Mouse (Mus musculus) liver, adult 2 months (tissue): ENCODE data around the gene Qrich2. TPM values are rescaled to one million over a fixed set of nuclear protein-coding genes. Genes with fewer than 3 reads are reported as not detected.

Experiments used
- DNase-seq: peaks from one replicate; pipeline ENCODE4 v3.0.0-alpha.2; 2011; ENCODE audit warnings: low read depth, low spot score; ENCODE audit errors: extremely low read depth
- H3K27ac ChIP-seq: fragments of 200-500 bp; replicated peaks from 2 replicates; pipeline ENCODE4 v1.5.1; 2012; ENCODE audit warnings: low read depth, mild to moderate bottlenecking, control low read depth, inconsistent platforms, low read length; ENCODE audit not compliant: insufficient read depth
- H3K27me3 ChIP-seq: fragments of 200-500 bp; 2 replicates; pipeline ENCODE4 v1.6.1; 2012; ENCODE audit warnings: mild to moderate bottlenecking, moderate library complexity, low read length, inconsistent platforms; ENCODE audit not compliant: control insufficient read depth, insufficient read depth
- H3K36me3 ChIP-seq: fragments of 200-500 bp; 2 replicates; pipeline ENCODE4 v1.6.1; 2012; ENCODE audit warnings: low read length, inconsistent platforms; ENCODE audit not compliant: control insufficient read depth, insufficient read depth
- H3K4me1 ChIP-seq: fragments of 200-500 bp; 2 replicates; pipeline ENCODE4 v1.6.1; 2011; ENCODE audit warnings: low read length; ENCODE audit not compliant: control insufficient read depth, insufficient read depth
- H3K4me3 ChIP-seq: fragments of 200-500 bp; 2 replicates; pipeline ENCODE4 v1.5.1; 2011; ENCODE audit warnings: low read depth, mild to moderate bottlenecking, control low read depth, low read length, moderate library complexity; ENCODE audit not compliant: insufficient read depth
- H3K79me2 ChIP-seq: fragments of 200-500 bp; 2 replicates; pipeline ENCODE4 v1.6.1; 2012; ENCODE audit warnings: inconsistent platforms, mild to moderate bottlenecking, low read length, moderate library complexity; ENCODE audit not compliant: control insufficient read depth, insufficient read depth
- H3K9ac ChIP-seq: fragments of 200-500 bp; 2 replicates; pipeline ENCODE4 v1.6.1; 2012; ENCODE audit warnings: low read depth, mild to moderate bottlenecking, control low read depth, inconsistent platforms, low read length
- CTCF ChIP-seq: fragments of 200-500 bp; IDR thresholded peaks from 2 replicates; pipeline ENCODE4 v1.5.1; 2011; ENCODE audit warnings: low read depth, low read length, control low read depth
- POLR2A ChIP-seq: fragments of 200-500 bp; IDR thresholded peaks from 2 replicates; pipeline ENCODE4 v1.6.1; 2011; ENCODE audit warnings: low read length, control low read depth; ENCODE audit not compliant: insufficient read depth; ENCODE audit errors: extremely low read depth
- WGBS: fragments of 180-500 bp; shearing (Covaris S2); methylation state at CpG from one replicate; pipeline ENCODE4 v1.1.7; 2018; 5-methylcytosine and 5-hydroxymethylcytosine counted together
- polyA plus RNA-seq: library from polyadenylated mRNA; depleted of rRNA; stranded (reverse); fragments of >200 nt; gene quantifications from 2 replicates; pipeline ENCODE4 v1.2.3, GENCODE M21; 2012
- total RNA-seq: library from RNA; depleted of rRNA; stranded (reverse); fragments of >200 nt; gene quantifications from 2 replicates; pipeline ENCODE4 v1.2.3, GENCODE M21; 2014

Gene Qrich2
- total and polyA plus RNA-seq, 2 experiments: 0.11 TPM; not detected in 1

- no peak overlapping the region for H3K4me3 ChIP-seq
- H3K36me3 ChIP-seq: 0 out of 2 replicates have a peak, but pooled peaks cover 1% of the 10 kb centered on the region
- H3K27me3 ChIP-seq: no peaks in the 10 kb centered on the region
- DNase-seq: no peak
- H3K79me2 ChIP-seq: no peaks in the 10 kb centered on the region
- TF ChIP-seq POLR2A (no peak), CTCF (no peak)
- H3K27ac ChIP-seq: no peak overlapping the region
- H3K4me1 ChIP-seq: peaks cover 3% of the 10 kb centered on the region; the same call in 1 of the 2 replicates
- no peak overlapping the region for H3K9ac ChIP-seq
- 78% methylated on average over 15 of the region's 15 CpGs for WGBS
These were observed 23.7 kb downstream of the Qrich2 start for GRCm38 (mm10) chr11:116442129-116442866.

GRCm38 (mm10) chr11:116440408-116441068 is 25.5 kb downstream of the Qrich2 start:
- peak; percentile 27 for DNase-seq
- H3K9ac ChIP-seq: no peak overlapping the region
- whole genome bisulfite sequencing: 55% methylated on average over 7 of the region's 7 CpGs
- H3K36me3 ChIP-seq: peaks cover 3% of the 10 kb centered on the region; the same call in 1 of the 2 replicates
- no peaks in the 10 kb centered on the region for H3K27me3 ChIP-seq
- TF ChIP-seq CTCF (no peak), POLR2A (no peak)
- H3K4me3 ChIP-seq: no peak overlapping the region
- no peak overlapping the region for H3K27ac ChIP-seq
- H3K79me2 ChIP-seq: no peaks in the 10 kb centered on the region
- H3K4me1 ChIP-seq: no peaks in the 10 kb centered on the region; the same call in 1 of the 2 replicates

GRCm38 (mm10) chr11:116439269-116440240 is 26.5 kb downstream of the Qrich2 start:
- Histone ChIP-seq H3K4me1 (peaks cover 6% of the 10 kb centered on the region; the same call in 1 of the 2 replicates), H3K27ac (no peak overlapping the region), H3K27me3 (no peaks in the 10 kb centered on the region), H3K4me3 (no peak overlapping the region), H3K79me2 (no peaks in the 10 kb centered on the region), H3K36me3 (peaks cover 3% of the 10 kb centered on the region; the same call in 1 of the 2 replicates), H3K9ac (no peak overlapping the region)
- no peak for DNase-seq
- WGBS: 87% methylated on average over 19 of the region's 19 CpGs
- TF ChIP-seq CTCF: no peak
- no peak for TF ChIP-seq POLR2A

GRCm38 (mm10) chr11:116437541-116437940 is 28.5 kb downstream of the Qrich2 start:
- H3K79me2 ChIP-seq: no peaks in the 10 kb centered on the region
- H3K27ac ChIP-seq: peak overlapping the region; percentile 65
- no peak for DNase-seq
- peaks cover 3% of the 10 kb centered on the region; the same call in 1 of the 2 replicates for H3K36me3 ChIP-seq
- TF ChIP-seq CTCF: no peak
- H3K9ac ChIP-seq: no peak overlapping the region
- no peaks in the 10 kb centered on the region for H3K27me3 ChIP-seq
- peaks cover 6% of the 10 kb centered on the region; the same call in 1 of the 2 replicates for H3K4me1 ChIP-seq
- H3K4me3 ChIP-seq: no peak overlapping the region
- WGBS: 86% methylated on average over 11 of the region's 11 CpGs

- Histone ChIP-seq H3K79me2 (no peaks in the 10 kb centered on the region), H3K9ac (peak overlapping the region; percentile 37), H3K4me1 (peaks cover 6% of the 10 kb centered on the region; the same call in 1 of the 2 replicates), H3K4me3 (peak overlapping the region; percentile 22; the same call in 1 of the 2 replicates), H3K36me3 (peaks cover 3% of the 10 kb centered on the region; the same call in 1 of the 2 replicates), H3K27ac (peak overlapping the region; percentile 65), H3K27me3 (no peaks in the 10 kb centered on the region)
- TF ChIP-seq POLR2A: no peak
- no peak for TF ChIP-seq CTCF
- WGBS: 27% methylated on average over 4 of the region's 4 CpGs
- peak; percentile 30 for DNase-seq
These were observed 29.2 kb downstream of the Qrich2 start for GRCm38 (mm10) chr11:116436725-116437331.
